Mouse (Mus musculus) CH12.LX (cell line): ENCODE results near the gene Tmem8b.

ENCODE experiments used
- CHD2 ChIP-seq: IDR thresholded peaks from 2 replicates; pipeline ENCODE4 v1.6.1; 2011; ENCODE audit warnings: low read length, improper control_type of control experiment
- CTCF ChIP-seq, 2 experiments: IDR thresholded peaks in 1 of 2; conservative IDR thresholded peaks in 1 of 2; 2 replicates each; pipeline ENCODE4 v1.5.1; 2011 to 2012; ENCODE audit warnings: low read depth in 2 of 2, low read length in 2 of 2, improper control_type of control experiment in 1 of 2, inconsistent platforms in 1 of 2, mild to moderate bottlenecking in 1 of 2, moderate library complexity in 1 of 2
- EP300 ChIP-seq: IDR thresholded peaks from 2 replicates; pipeline ENCODE4 v1.6.1; 2011; ENCODE audit warnings: low read length, improper control_type of control experiment
- HCFC1 ChIP-seq: IDR thresholded peaks from 2 replicates; pipeline ENCODE4 v1.6.1; 2012; ENCODE audit warnings: low read depth, mild to moderate bottlenecking, inconsistent platforms, low read length, improper control_type of control experiment
- MAZ ChIP-seq: IDR thresholded peaks from 2 replicates; pipeline ENCODE4 v1.6.1; 2012; ENCODE audit warnings: low read depth, mild to moderate bottlenecking, inconsistent platforms, low read length, improper control_type of control experiment, moderate library complexity
- MEF2A ChIP-seq: IDR thresholded peaks from 2 replicates; pipeline ENCODE4 v1.6.1; 2014; ENCODE audit warnings: low read depth, mild to moderate bottlenecking, inconsistent platforms, low read length, improper control_type of control experiment, borderline replicate concordance
- MXI1 ChIP-seq: IDR thresholded peaks from 2 replicates; pipeline ENCODE4 v1.6.1; 2011; ENCODE audit warnings: mild to moderate bottlenecking, low read depth, low read length, improper control_type of control experiment
- POLR2A ChIP-seq: IDR thresholded peaks from 2 replicates; pipeline ENCODE4 v1.6.1; 2011; ENCODE audit warnings: low read depth, mild to moderate bottlenecking, improper control_type of control experiment, low read length
- RCOR1 ChIP-seq: conservative IDR thresholded peaks from 2 replicates; pipeline ENCODE4 v1.6.1; 2012; ENCODE audit warnings: low read depth, mild to moderate bottlenecking, inconsistent platforms, low read length, improper control_type of control experiment
- TBP ChIP-seq: conservative IDR thresholded peaks from 2 replicates; pipeline ENCODE4 v1.6.1; 2011; ENCODE audit warnings: low read depth, low read length, improper control_type of control experiment
- ZMIZ1 ChIP-seq: IDR thresholded peaks from 2 replicates; pipeline ENCODE4 v1.6.1; 2012; ENCODE audit warnings: low read depth, mild to moderate bottlenecking, inconsistent platforms, low read length, improper control_type of control experiment

DNA sequence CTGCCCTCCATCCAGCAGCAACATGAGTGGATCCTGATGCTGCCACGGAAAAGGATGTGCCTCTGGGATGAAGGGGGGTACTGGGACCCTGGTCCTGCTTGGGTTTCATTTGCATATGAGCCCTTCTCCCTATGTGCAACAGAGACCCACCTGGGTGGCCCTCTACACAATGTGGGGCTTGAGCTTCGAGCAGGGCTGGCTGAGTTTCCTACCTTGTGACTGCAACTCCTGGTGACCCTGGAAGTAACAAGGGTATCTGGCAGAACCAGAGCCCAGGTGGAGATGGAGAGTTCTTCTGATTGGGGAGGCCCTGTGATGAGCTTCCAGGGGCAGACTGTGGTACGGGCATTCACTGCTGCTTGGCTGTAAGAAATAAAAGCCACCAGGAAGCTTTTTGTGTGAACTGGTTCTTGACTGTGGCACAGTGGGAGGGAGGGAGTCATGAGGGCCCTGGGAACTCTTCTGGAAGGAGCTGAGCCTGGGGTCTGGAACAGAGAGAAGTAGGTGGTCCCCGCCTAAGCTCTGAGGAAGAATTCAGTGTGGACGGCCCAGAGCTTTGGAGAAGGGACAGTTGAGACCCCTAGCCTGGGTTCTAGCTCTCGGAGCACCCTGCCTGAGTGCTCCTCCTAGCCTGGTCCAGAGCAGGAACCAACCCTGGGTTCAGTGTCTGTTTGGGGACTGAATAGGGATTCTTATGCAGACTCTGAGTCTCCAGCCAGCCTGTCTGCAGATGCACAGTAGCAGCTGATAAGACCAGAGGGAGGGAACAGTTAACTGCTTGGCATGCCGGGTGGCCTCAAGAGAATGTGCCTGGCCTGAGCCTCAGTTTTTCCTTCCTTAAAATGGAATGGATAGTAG lies 59.2 kb downstream of the Tmem8b start:
- TF ChIP-seq MXI1 (no peak), POLR2A (no peak), HCFC1 (no peak), ZMIZ1 (no peak), CTCF (conservative IDR thresholded peaks at IDR 0.05 in 1 of 2, IDR thresholded peaks at IDR 0.05 in 1 of 2; ENCODE audit: low read depth in 2 of 2, low read length in 2 of 2) (no peak), TBP (no peak), RCOR1 (no peak), MEF2A (no peak), MAZ (no peak), CHD2 (no peak), EP300 (no peak)
